ENCODE assay signal across 9 mouse cellular contexts in the genomic region with DNA sequence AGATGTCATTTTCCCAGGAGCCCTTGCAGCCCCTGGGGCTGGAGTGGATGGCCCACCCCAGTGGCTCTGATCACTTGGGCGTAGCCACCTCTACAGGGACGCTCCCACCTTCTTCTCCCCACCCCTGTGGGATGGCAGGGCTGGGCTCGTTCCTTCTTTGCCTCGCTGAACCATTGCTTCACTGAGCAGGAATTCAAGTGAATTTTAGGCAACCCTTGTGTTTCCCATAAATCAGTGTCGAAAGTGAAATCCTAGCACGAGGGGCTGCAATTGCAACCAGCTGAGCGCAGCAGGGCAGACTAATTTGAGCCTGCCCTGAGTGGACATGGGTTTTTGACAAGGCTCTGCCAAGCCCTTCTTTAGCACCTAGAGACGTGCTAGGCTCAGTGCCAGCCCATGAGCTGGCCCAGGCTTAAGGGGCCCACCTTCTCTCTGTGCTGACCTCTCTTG. TPM values are rescaled to one million over a fixed set of nuclear protein-coding genes. Genes with fewer than 3 reads are reported as not detected.
A peak's percentile ranks its signal among the peaks of the same experiment; 100 is the strongest.
DNase-seq lines count a peak whose midpoint lies in the region; ATAC-seq lines count a peak whose summit lies in the region.
"Had no signal": no experiment of that assay in that cellular context is flagged by ENCODE, and none has a peak within 500 bp of the region (broad histone marks: within the 10 kb centered on the region; RNA-seq: fewer than 3 reads in every experiment).

No protein-coding gene starts in this region.

- WGBS in embryonic facial prominence, embryonic 15.5 days = 21% methylated on average over 8 of the region's 8 CpGs
- 44% methylated on average over 8 of the region's 8 CpGs for WGBS in intestine, embryonic 15.5 days
- WGBS in stomach, embryonic 15.5 days = 45% methylated on average over 8 of the region's 8 CpGs
- WGBS in forebrain, embryonic 12.5 days = 74% methylated on average over 8 of the region's 8 CpGs

- H3K27me3 ChIP-seq in embryonic facial prominence, embryonic 15.5 days = no peaks in the 10 kb centered on the region
- no peaks in the 10 kb centered on the region for H3K27me3 ChIP-seq in intestine, embryonic 15.5 days (replicated peaks)
- no peaks in the 10 kb centered on the region for H3K27me3 ChIP-seq in stomach, embryonic 15.5 days (replicated peaks)
- H3K27me3 ChIP-seq in forebrain, embryonic 12.5 days = no peaks in the 10 kb centered on the region

- H3K9ac ChIP-seq in embryonic facial prominence, embryonic 15.5 days = no peak overlapping the region
- H3K9ac ChIP-seq in intestine, embryonic 15.5 days = no peak overlapping the region
- no peak overlapping the region for H3K9ac ChIP-seq in stomach, embryonic 15.5 days
- no peak overlapping the region for H3K9ac ChIP-seq in forebrain, embryonic 12.5 days

- H3K9me3 ChIP-seq in embryonic facial prominence, embryonic 15.5 days (replicated peaks) = no peaks in the 10 kb centered on the region
- no peaks in the 10 kb centered on the region for H3K9me3 ChIP-seq in intestine, embryonic 15.5 days
- H3K9me3 ChIP-seq in stomach, embryonic 15.5 days = no peaks in the 10 kb centered on the region
- H3K9me3 ChIP-seq in forebrain, embryonic 12.5 days = no peaks in the 10 kb centered on the region

- H3K4me1 ChIP-seq in embryonic facial prominence, embryonic 15.5 days = peaks cover 60% of the 10 kb centered on the region
- H3K4me1 ChIP-seq in intestine, embryonic 15.5 days (replicated peaks) = peaks cover 38% of the 10 kb centered on the region
- H3K4me1 ChIP-seq in stomach, embryonic 15.5 days = peaks cover 45% of the 10 kb centered on the region
- no peaks in the 10 kb centered on the region for H3K4me1 ChIP-seq in forebrain, embryonic 12.5 days

- H3K36me3 ChIP-seq in embryonic facial prominence, embryonic 15.5 days = no peaks in the 10 kb centered on the region
- H3K36me3 ChIP-seq in intestine, embryonic 15.5 days = no peaks in the 10 kb centered on the region
- H3K36me3 ChIP-seq in stomach, embryonic 15.5 days = no peaks in the 10 kb centered on the region
- H3K36me3 ChIP-seq in forebrain, embryonic 12.5 days (replicated peaks) = no peaks in the 10 kb centered on the region

- H3K4me2 ChIP-seq in embryonic facial prominence, embryonic 15.5 days (replicated peaks) = no peak overlapping the region
- no peak overlapping the region for H3K4me2 ChIP-seq in intestine, embryonic 15.5 days (replicated peaks)
- no peak overlapping the region for H3K4me2 ChIP-seq in stomach, embryonic 15.5 days
- H3K4me2 ChIP-seq in forebrain, embryonic 12.5 days = no peak overlapping the region

- ATAC-seq in embryonic facial prominence, embryonic 15.5 days (ENCODE audit: insufficient number of reproducible peaks, low FRiP score, low TSS enrichment, low read depth) = peak; percentile 59
- no peak for ATAC-seq in intestine, embryonic 15.5 days
- ATAC-seq in stomach, embryonic 15.5 days (ENCODE audit: insufficient read depth, low FRiP score, low read depth) = peak; percentile 20; the same call in 1 of the 2 replicates
- no peak for ATAC-seq in forebrain, embryonic 12.5 days (ENCODE audit: low FRiP score)

- H3K4me3 ChIP-seq in embryonic facial prominence, embryonic 15.5 days (replicated peaks) = no peak overlapping the region
- H3K4me3 ChIP-seq in intestine, embryonic 15.5 days (replicated peaks) = no peak overlapping the region
- H3K4me3 ChIP-seq in stomach, embryonic 15.5 days (replicated peaks) = no peak overlapping the region
- no peak overlapping the region for H3K4me3 ChIP-seq in forebrain, embryonic 12.5 days (replicated peaks)

- H3K27ac ChIP-seq in embryonic facial prominence, embryonic 15.5 days (replicated peaks) = peak overlapping the region; percentile 85
- H3K27ac ChIP-seq in intestine, embryonic 15.5 days = peak overlapping the region; percentile 78
- H3K27ac ChIP-seq in stomach, embryonic 15.5 days = peak overlapping the region; percentile 86
- no peak overlapping the region; the same call in 1 of the 2 replicates for H3K27ac ChIP-seq in forebrain, embryonic 12.5 days

- DNase-seq in kidney, postnatal 10 days = peak; percentile 33
- DNase-seq in kidney, postnatal 25 days = no peak
- DNase-seq in cerebellum, postnatal 25 days = no peak
- no peak for DNase-seq in spleen, postnatal 36 days (ENCODE audit: low spot score in 2 of 2)
- DNase-seq: liver had no signal

RNA-seq across cellular contexts. Expression of gene Haao, which starts 47.6 kb away (rescaled TPM):
- polyA plus RNA-seq in embryonic facial prominence, embryonic 15.5 days (2015; fragmentation: Nextera tagmentation; extraction: Ambion mirVana) = 1.1 and 1.6 TPM in 2 replicates
- 1.1 and 1.2 TPM in 2 replicates for polyA plus RNA-seq in intestine, embryonic 15.5 days (2015; fragmentation: Nextera tagmentation; extraction: Ambion mirVana)
- polyA plus RNA-seq in stomach, embryonic 15.5 days (2015; fragmentation: Nextera tagmentation; extraction: Ambion mirVana) = 2.1 and 5.9 TPM in 2 replicates
- polyA plus RNA-seq in forebrain, embryonic 12.5 days (2016; fragmentation: Nextera tagmentation; extraction: Ambion mirVana) = not detected in 2 replicates

Comparison
In these comparisons a context has a peak if more than half of its experiments do, and no peak if none do; other contexts are left out.
1. ATAC-seq: peak in embryonic facial prominence, embryonic 15.5 days (single experiment) and stomach, embryonic 15.5 days (single experiment); none in intestine, embryonic 15.5 days (single experiment) and forebrain, embryonic 12.5 days (single experiment).